Mouse (Mus musculus) MEL (cell line): Measurements from ENCODE around the gene Ndp.

Experiments
- CTCF ChIP-seq, 3 experiments: IDR thresholded peaks in 2 of 3; conservative IDR thresholded peaks in 1 of 3; 2 replicates each; pipeline ENCODE4 v1.5.1; 2011 to 2012; ENCODE audit warnings: low read length in 3 of 3, low read depth in 2 of 3, mild to moderate bottlenecking in 2 of 3, improper control_type of control experiment in 1 of 3, inconsistent platforms in 1 of 3, mixed read lengths in 1 of 3, moderate library complexity in 1 of 3; ENCODE audit not compliant: control insufficient read depth in 1 of 3, insufficient read depth in 1 of 3, poor library complexity in 1 of 3, severe bottlenecking in 1 of 3
- GABPA ChIP-seq: IDR thresholded peaks from 2 replicates; pipeline ENCODE4 v1.6.1; 2012; ENCODE audit warnings: low read depth, mild to moderate bottlenecking, inconsistent platforms, low read length, improper control_type of control experiment, moderate library complexity
- GATA1 ChIP-seq: IDR thresholded peaks from 2 replicates; pipeline ENCODE4 v1.6.1; 2011; ENCODE audit warnings: low read depth, low read length, improper control_type of control experiment
- KAT2A ChIP-seq: conservative IDR thresholded peaks from 2 replicates; pipeline ENCODE4 v1.6.1; 2012; ENCODE audit warnings: low read depth, low read length, improper control_type of control experiment, inconsistent platforms
- MAX ChIP-seq: IDR thresholded peaks from 2 replicates; pipeline ENCODE4 v1.6.1; 2011; ENCODE audit warnings: low read length, improper control_type of control experiment
- POLR2A ChIP-seq, 2 experiments: IDR thresholded peaks; 2 replicates each; pipeline ENCODE4 v1.6.1; 2011 to 2012; ENCODE audit warnings: low read length in 2 of 2, mild to moderate bottlenecking in 2 of 2, control low read depth in 1 of 2, improper control_type of control experiment in 1 of 2, low read depth in 1 of 2, moderate library complexity in 1 of 2; ENCODE audit not compliant: control insufficient read depth in 1 of 2, insufficient read depth in 1 of 2, poor library complexity in 1 of 2
- POLR2AphosphoS2 ChIP-seq: IDR thresholded peaks from 2 replicates; pipeline ENCODE4 v1.6.1; 2011; ENCODE audit warnings: low read length, improper control_type of control experiment
- RAD21 ChIP-seq: IDR thresholded peaks from 2 replicates; pipeline ENCODE4 v1.6.1; 2011; ENCODE audit warnings: mild to moderate bottlenecking, low read depth, low read length, improper control_type of control experiment
- RCOR1 ChIP-seq: IDR thresholded peaks from 2 replicates; pipeline ENCODE4 v1.6.1; 2012; ENCODE audit warnings: low read depth, mild to moderate bottlenecking, inconsistent platforms, low read length, improper control_type of control experiment
- TBP ChIP-seq: IDR thresholded peaks from 2 replicates; pipeline ENCODE4 v1.8.0; 2011; ENCODE audit warnings: low read depth, low read length, improper control_type of control experiment
- ZNF384 ChIP-seq: IDR thresholded peaks from 2 replicates; pipeline ENCODE4 v1.6.1; 2012; ENCODE audit warnings: low read depth, mild to moderate bottlenecking, inconsistent platforms, low read length, improper control_type of control experiment

DNA sequence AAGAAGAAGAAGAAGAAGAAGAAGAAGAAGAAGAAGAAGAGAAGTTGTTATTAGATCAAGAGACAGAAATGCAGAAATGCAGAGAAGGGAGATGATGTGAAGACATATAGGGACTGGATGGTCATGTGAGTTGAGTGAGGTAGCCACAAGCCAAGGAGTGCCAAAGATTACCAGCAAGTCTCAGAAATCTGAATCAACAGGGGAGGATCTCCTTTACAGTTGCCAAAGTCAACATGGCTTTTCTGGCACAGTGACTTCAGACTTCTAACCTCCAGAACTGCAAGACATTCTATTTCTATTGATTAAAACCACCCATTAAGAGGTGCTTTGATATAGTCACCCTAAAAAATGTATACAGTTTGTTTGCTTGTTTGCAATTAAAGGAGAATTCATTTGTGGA lies 6.4 kb upstream of the Ndp start:
- TF ChIP-seq MAX (no peak), POLR2AphosphoS2 (no peak), POLR2A (IDR thresholded peaks at IDR 0.05; ENCODE audit: control insufficient read depth in 1 of 2, insufficient read depth in 1 of 2, low read depth in 1 of 2, low read length in 2 of 2, poor library complexity in 1 of 2) (no peak), CTCF (IDR thresholded peaks at IDR 0.05 in 2 of 3, conservative IDR thresholded peaks at IDR 0.05 in 1 of 3; ENCODE audit: control insufficient read depth in 1 of 3, insufficient read depth in 1 of 3, low read depth in 2 of 3, low read length in 3 of 3, poor library complexity in 1 of 3, severe bottlenecking in 1 of 3) (no peak), RAD21 (no peak), GATA1 (no peak), RCOR1 (no peak), KAT2A (no peak), TBP (no peak), GABPA (no peak), ZNF384 (no peak)
